Mouse (Mus musculus) layer of hippocampus, adult 11-12 months (tissue): ENCODE data around the gene Psmb7.

ENCODE experiments used
- DNase-seq: peaks from one replicate; pipeline ENCODE4 v3.0.0; 2022; ENCODE audit warnings: low spot score

Gene Psmb7

GRCm38 (mm10) chr2:38643625-38644427 lies at the start of gene Psmb7:
Gene Psmb7 (minus strand): TSS chr2:38644087.
- peak; percentile 90 for DNase-seq

- peak; percentile 28 for DNase-seq
Observed at GRCm38 (mm10) chr2:38691542-38691941, 47.7 kb upstream of the Psmb7 start.

DNA sequence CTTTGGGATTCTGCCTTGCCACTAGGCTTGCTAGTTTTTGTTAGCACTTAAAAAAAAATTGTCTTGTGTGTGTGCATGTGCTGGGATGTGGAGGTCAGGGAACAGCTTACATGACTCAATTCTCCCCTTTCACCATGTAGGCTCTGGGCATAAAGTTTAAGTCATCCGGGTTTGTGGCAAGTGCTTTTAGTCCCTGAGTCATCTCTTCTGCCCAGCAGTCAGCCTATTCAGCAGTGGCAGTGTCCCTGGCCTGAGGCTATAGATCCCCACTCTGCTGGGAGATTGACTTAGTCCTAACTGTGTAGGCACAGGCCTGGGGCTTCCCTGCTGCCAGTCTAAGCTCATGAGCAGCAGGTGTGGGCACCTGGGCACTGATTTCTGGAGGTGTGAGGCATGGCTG lies 46.0 kb upstream of the Psmb7 start:
- DNase-seq = no peak

DNA sequence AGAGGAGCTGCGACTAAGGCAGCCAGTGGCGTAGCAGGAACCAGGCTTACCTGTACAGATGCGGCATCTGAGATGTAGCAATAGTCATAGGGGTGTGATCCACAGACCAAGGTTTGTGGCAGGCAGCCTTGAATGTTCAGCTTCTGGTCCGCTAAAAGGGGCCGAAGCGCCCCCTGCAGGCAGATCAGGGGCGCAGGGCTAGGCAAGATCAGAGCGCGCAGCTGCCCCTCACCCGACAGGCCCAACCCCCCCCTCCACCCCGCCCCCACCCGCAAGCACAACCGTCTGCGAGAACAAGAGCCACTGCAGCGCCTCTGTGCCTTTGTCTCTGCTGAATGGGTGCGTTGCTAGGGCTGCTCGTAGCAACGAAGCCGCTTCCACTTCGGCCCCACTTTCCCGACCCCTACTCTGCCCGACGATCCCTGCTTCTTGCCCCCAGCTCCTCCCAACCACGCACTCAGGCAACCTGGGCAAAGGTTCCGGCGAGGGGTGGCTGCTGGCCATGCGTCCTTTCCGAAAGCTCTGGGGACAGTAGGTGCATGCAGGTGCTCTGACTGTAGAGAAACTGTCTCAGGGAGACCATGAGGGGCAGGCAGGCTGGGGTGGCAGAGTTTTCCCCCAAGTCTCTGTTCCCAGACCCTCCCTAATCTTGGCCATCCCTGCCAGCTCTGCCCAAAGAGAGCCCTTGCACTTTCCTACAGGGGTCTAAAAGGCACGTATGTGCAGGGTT lies 45.1 kb upstream of the Psmb7 start:
- peak; percentile 55 for DNase-seq

GRCm38 (mm10) chr2:38685746-38686145 lies 41.9 kb upstream of the Psmb7 start:
- DNase-seq = no peak

DNA sequence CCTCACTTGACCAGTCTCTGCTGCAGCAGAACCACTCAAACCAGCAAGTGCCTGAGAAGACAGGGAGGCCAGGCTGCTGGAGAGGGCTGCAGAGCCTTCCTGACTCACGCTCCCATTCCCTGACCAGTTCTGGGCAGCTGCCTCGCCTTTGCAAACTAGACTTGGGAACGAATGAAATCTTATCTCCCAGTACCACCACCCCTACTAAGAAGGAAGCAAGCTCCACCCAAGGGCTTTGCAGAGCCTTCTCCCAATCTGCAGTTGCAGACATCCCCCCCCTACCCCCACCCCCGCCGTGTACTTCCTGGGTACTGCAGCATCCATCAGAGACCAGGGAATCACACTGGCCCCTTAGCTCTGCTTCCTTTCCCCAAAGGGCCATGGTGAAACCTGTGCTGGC lies 39.2 kb upstream of the Psmb7 start:
- DNase-seq = no peak

DNA sequence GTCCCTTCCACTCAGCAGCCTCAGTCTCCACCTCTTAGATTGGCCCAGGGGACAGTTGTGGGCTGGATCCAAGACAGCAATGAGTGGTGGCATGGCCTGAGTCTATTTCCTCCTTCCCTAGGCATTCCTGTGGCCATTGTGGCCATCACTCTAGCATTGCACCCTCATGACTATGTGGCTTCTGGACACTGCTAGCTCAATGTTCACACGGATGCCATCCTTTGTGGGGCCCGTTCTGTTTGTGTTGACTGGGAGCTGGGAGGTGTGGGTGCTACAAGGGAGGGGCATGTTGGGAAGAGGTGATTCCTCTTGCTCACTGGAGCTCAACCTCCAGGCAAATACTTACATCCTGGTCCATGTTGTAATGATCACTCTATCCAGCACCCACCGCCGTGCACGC lies 38.3 kb upstream of the Psmb7 start:
- DNase-seq = no peak

- DNase-seq = no peak
Observed at GRCm38 (mm10) chr2:38678947-38679346, 35.1 kb upstream of the Psmb7 start.

DNA sequence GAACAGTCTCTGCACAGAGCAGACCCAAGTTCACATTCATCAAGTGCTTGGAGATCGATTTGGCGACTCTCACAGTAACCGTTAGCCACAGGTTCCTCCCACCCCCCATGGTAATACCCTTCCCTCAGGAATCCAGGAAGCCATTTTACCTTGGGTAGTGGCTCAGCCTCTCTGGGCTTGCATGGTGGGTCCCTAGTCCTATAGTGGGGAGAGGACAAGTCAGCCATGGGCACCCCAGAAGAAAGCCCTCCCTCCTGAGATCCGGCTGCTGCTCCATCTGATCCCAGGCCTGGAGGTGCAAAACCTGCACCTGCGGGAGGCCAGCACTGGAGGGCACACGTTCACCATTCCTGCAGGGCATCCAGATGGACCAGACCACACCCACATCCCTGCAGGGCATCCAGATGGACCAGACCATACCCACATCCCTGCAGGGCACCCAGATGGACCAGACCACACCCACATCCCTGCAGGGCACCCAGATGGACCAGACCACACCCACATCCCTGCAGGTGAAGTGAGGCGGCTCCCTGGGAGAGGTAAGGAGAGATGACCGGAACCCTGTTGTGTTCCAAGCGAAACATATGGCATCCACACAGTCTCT lies 31.6 kb upstream of the Psmb7 start:
- no peak for DNase-seq

GRCm38 (mm10) chr2:38672496-38672895 lies 28.6 kb upstream of the Psmb7 start:
- DNase-seq = no peak

GRCm38 (mm10) chr2:38668802-38669580 lies 25.1 kb upstream of the Psmb7 start:
- no peak for DNase-seq

DNA sequence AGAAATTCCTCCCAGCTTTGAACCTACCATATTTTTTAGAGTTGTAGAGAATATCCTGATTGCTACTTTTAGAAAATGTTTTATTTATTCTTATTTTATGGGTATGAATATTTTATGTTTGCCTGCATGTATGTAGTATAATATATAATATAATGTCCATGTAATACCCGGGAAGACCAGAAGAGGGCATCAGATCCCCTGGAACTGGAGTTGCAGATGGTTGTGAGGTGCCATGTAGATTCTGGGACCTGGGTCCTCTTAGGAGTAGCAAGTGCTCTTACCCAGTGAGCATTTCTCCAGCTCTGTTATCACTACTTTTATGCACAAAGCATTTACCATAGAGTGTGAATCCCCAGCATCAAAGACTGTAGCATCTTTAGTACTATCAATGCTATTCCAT lies 17.5 kb upstream of the Psmb7 start:
- DNase-seq = no peak

GRCm38 (mm10) chr2:38658338-38658836 lies 14.5 kb upstream of the Psmb7 start:
- peak; percentile 75 for DNase-seq

DNA sequence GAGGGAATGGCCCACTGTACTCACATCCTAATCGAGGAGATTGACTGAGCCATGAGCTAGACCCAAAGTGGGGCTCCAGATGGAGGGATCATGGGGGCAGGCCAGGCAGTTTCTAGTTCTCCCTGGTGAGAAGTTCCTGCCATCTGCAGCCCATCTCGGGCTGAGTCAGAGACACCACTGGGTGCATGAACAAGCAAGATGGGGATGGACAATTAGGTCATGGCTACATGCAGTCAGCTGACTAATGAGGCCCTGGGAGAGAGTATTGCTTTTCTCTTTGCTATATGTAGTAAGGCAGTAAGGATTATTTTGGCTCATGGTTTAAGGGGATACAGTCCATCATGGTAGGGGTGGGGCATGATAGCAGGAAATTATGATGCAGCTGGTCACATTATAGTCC lies 9.8 kb upstream of the Psmb7 start:
- DNase-seq = no peak

DNA sequence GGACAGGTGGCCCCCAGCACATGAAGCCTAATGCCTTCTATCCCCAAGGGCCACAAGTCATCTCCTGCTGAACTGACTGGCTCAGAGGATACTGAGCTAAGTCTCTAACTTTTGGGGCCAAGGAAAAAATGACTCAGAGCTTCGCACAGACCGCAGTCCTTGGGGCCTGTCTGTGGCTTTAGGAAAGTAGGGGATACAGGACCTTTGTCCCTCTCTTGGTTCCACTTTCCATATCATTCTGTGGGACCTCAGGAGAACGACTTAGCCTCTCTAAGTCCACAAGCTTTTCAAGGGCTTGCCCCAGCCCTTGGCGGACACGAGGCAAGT lies 9.4 kb upstream of the Psmb7 start:
- DNase-seq = no peak

GRCm38 (mm10) chr2:38652565-38653292 lies 8.8 kb upstream of the Psmb7 start:
- DNase-seq = no peak

DNA sequence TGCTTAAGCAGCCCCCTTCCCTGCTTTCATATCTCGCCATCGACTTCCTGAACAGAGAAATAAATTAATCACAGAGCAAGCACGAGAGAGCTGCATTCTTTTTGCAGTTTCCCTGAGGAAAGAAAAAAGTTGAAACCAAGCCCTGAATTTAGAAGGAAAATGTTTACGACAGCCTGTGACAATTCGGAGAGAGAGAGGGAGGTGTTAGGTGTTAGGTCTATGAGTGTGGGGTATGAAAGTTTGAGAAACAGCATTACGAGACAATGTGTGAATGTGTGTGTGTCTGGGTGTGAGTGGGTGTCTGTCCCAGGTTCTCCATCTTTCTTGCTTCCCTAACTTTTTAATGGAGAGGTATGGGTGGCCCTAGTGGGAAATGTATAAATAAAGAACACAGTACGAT lies 8.2 kb upstream of the Psmb7 start:
- no peak for DNase-seq

DNA sequence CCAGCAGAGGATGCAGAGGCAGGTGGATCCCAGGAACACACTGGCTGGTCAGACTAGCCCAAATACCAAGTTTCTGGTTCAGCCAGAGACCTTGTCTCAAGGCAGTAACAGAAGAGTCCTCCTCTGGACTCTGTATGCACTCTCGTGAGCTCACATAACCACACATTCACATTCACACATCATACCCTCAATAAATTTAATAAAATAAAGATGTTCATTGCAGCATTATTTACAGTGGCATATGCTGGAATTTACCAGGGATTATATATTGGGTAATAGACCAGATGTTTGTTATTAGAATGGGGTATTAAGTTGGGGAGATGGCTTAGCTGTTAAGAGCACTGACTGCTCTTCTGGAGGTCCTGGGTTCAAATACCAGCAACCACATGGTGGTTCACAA lies 6.5 kb upstream of the Psmb7 start:
- no peak for DNase-seq

GRCm38 (mm10) chr2:38647661-38648060 lies 3.8 kb upstream of the Psmb7 start:
- DNase-seq = no peak

DNA sequence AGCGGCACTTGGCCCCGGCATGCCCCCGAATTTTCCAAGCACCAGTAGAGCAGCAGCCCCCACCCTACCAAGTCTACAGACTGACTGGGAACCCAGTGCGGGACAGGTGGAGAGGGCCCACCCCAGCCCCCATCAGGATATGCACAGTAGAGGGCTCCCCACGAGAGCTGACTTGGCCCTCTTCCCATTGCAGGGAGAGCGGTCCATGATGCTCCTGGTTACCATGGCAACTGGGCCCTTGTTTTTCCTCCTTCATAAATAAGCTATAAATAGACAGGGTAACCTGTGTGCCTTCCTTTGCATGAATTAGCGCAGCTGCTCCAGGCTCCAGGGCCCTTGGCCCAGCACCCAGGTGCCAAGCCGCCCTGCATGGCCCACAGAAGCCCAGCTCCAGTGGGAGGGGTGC lies 3.3 kb upstream of the Psmb7 start:
- DNase-seq = peak; percentile 68

DNA sequence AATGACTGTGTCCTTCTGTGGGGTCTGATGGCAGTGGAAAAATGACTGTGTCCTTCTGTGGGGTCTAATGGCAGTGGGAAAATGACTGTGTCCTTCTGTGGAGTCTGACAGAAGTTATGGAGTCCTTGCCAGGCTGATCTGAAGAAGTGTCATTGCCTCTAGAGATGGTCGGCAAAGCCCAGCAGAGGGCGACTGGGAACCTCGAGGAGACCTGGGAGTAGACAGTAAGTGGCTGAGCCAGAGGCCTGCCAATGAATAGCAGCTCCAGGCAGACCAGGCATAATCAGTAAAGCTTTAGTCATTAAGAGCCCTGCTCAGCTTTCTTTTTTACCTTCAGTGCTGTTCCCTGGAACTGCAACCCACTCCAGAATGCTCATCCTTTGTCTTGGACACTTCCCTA lies 2.0 kb upstream of the Psmb7 start:
- DNase-seq = peak; percentile 86

GRCm38 (mm10) chr2:38641761-38642160 lies 2.1 kb downstream of the Psmb7 start:
- DNase-seq = no peak
